Mouse (Mus musculus) gastrocnemius, adult 8-10 months (tissue): ENCODE data around the gene Dgki. TPM values are rescaled to one million over a fixed set of nuclear protein-coding genes. Genes with fewer than 3 reads are reported as not detected.

Experiments used
- DNase-seq, 2 experiments: peaks; one replicate each; pipeline ENCODE4 v3.0.0; 2022; ENCODE audit warnings: low spot score in 2 of 2
- total RNA-seq, 4 experiments: library from RNA; stranded (reverse); gene quantifications; 2 replicates each; pipeline ENCODE4 v1.2.4; 2022

Gene Dgki
- total RNA-seq, 4 experiments from 2014 or later, result 0.11 to 0.17 (median 0.16) TPM; not detected in 1

DNA sequence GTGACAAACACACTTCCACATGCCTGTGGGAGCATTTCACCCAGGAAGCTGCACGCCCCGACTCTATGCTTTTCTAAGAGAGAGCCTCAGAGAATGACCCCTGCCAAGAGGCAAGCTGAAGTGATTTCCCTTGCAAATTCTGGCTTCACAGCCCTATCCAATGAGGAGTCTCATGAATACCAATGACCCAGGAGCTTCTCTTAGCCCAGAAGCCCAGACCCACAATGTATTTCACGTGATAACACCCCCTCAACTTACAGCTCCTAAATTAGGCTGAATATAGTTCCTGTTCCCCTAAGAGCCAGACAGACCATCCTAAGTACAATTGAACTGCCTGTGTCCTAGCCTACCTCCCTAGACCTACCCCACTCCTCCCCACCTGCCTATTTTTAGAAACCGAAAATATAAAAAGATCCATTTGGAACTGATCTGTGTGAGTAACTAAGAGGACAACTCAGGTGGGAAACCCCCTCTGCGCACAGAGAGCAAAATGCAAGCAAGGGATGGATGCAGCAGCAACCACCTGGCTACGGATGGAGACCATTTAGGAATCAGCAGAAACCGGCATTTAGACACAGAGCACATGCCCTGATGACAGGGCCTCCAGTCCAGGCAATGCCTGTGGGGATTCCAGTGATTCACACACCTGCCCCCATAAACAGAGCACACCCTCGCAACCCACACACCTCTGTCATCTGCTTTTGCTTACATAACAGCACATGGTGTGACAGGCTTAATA is 2.1 kb downstream of the Dgki start:
- DNase-seq, result no peak

DNA sequence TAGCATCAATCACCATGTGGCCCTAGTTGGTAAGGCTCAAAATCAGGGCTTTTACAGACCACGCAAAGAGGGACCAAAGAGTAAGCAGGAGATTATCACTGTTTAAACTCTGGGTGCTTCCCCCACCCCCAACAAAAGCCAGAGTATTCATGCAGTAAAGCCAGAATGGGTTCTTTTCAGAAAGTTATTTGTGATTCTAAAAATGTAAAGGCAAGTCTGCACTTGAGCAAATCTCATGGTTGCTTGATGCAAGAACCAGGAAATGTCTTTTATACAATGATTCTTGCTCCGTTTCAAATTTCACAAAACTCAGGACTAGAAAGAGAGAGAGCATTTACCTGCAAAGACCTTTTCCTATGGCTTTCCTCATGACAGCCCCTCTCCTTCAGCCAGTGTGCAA is 7.9 kb downstream of the Dgki start:
- DNase-seq, result no peak

DNA sequence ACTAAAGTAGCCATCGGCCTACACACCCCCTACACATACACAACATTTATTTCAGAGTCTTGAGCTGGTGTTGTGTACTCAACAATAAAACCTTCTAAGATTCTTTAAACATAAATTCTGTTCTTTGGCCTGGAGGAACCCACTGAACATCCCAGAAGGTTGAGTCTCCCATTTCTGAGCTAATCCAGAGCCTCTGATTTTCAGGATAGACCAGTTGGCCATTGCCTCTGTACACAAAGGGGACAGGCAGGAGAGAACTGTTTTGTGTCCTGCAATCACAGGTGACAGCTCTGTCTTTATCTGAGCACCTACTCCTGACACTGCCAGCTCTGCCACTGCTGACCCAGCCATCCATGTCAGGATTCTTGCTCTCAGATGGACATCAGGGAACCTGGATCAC is 8.8 kb downstream of the Dgki start:
- no peak for DNase-seq

DNA sequence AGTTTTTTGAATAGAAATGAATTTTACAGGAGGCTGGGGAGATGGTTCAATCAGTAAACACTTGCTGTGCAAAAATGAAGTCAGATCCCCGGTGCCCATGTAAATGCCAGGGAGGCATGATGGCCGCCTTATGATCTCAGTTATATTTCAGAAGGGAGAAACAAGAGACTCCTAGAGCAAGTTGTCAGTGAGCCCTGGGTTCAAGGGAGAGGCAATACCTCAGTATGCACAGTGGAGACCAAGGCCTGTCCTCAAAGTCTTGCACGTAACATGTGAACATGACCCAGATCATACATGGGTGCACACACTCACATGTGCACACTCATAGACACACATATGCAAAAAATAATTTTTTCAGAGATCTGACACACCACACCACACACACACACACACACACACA is 9.3 kb downstream of the Dgki start:
- no peak for DNase-seq

DNA sequence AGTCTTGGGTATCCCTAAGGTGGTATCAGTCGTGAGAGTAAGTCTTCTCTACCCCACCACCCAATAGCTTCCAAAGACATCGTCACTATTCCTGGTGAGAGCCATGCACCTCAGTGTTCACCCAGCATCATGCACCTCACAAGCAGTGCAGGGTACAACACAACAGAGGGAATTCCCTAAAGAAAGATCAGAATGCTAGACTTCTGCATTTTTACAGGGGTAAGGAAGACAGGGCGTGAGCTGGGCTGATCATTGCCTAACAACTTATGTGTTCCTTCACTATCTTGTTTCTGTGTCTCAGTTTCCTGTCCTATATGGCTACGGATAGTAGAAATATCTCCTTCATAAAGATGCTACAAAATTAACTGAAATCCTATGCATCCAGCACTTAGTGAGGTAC is 13.8 kb downstream of the Dgki start:
- DNase-seq, result no peak

DNA sequence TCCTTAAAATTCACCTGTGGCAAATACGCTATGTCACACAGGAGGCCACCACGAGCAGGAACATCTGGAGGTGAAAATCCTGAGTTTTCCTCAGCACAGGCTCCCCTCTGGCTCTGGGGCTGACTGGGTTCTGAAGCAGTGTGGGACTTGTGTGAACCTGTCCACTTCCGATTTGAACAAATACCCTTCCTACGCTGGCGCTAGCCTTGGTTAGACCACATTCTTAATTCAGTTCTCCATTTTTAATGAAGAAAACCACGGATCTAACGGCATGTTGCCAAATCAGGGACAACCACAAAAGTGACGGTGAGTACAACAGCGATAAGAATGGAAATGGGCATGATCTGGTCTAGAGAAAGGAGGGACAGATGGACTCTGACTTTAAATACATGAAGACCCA is 15.1 kb downstream of the Dgki start:
- DNase-seq, result no peak

DNA sequence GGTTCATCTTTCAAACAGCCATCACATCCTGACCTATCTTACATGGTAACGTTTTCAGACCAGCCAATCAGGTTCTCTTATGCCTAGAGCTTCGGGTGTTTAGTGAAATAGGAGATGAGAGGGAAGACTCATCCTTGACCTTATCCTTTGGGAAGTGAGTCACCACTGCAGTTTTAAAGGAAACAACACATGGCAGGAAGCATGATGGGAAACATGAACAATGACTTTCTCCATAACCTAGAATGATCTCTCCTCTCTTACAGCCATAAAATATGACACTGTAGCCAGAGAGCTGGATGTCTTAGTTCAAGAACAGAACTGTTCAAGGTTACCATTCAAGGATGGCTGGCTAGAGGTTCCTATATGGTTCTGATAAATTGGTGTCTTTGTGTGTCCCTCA is 16.6 kb downstream of the Dgki start:
- DNase-seq, result no peak

DNA sequence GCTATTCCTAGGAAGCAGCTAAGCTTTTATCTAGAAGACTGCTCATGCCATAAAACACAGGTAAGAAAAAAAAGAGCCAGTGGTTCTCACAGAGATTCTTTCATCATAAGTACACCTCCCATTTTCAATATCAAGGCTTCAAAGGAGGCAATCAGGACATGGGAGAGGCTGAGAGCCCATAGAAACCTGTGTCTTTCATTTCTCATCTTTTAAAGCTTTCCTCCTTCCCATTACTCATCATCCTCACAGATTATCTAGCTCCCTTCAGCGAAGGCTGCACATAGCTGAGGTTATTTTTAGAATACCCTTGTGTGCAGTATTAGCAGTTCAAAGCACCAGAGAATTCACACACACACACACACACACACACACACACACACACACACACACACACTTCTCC is 17.3 kb downstream of the Dgki start:
- DNase-seq, result no peak

DNA sequence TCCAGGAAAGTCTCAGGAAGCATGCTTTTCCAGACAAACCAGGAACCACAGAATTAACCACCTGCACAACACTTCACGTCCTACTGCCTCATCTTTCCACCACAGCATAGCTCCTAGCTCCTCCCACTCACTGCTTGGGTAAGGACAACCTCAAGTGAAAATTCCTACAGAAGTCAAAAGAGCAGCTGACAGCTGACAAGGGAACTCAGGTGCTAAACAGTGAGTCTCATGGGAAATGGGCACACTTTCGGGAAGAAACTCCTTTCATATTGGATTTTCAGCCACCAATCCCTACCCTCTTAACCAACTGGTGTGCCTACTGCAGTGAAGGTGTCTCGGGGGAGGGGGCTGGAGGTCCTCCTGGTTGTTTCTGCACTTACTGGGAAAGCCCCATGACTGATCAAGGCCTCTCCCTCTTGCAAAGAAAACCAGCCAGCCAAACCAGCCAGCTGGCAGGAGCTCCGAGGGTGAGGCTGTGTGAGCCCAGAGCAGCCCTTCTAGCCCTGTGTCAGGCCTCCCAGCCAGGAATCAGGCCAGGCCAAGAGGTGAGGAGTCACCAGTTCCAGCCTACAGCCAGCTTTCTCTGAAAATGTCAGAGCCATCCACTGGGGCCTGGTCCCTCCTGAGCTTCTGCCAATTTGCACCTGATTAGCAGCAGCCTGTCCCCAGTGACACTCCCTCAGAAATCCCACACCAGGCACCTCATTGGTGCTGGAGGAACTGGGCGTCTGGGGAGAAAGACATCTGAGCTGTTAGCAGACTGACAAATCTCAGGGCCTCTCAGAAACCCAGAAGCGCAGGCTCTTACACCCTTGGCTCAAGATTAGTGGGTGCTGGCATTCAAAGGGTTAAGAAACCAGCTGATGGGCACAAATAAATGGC is 22.9 kb downstream of the Dgki start:
- DNase-seq, result peak; percentile 40 to 79

DNA sequence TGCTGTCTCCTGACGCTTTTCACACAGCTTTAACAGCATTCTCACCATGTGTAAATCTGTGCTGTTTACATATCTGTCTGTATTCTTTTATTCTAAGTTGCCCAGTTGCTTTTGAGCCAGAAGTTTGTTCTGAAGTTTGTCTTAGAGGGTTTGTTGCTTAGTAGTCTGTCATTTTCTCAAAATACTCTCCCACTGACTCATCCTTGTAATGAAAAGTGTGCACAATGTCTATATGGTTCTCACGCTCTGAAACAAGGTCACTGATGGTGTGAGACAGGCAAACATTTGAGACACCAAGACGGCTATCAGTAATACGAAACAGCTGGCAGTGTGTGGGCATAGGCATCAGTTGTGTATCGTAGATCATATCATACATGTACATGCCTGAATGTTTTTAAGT is 23.8 kb downstream of the Dgki start:
- no peak for DNase-seq

DNA sequence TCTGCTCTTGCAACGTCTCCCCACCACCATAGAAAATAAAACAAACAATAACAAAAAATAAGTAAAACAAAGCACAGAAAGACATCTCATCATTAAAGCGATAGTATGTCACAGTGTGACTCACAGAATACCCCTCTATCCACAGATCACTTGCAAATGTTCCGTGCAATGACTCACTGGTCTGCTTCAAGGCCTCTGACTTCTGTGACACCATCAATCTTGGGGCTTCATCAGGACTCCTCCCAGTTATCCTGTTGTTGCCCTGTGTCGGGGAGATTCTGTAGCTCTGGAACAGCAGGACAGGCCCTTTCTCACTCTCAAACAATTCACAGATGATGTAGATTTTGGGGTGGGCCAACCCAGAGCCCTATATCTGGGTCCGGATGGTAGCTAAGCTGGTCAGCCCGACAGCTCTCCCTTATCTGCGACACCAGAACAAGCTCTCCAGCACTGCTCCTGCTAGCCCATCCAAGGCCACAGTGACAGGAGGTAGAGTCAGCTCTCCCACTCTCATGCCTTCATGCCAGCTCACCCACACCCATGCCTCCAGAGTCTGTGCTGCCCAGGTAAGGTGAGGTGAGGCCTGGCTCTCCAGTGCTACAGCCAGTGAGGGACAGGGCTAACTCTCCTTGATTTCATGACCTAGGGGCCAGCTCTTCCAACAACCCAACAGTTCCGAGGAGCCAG is 28.9 kb downstream of the Dgki start:
- no peak for DNase-seq

DNA sequence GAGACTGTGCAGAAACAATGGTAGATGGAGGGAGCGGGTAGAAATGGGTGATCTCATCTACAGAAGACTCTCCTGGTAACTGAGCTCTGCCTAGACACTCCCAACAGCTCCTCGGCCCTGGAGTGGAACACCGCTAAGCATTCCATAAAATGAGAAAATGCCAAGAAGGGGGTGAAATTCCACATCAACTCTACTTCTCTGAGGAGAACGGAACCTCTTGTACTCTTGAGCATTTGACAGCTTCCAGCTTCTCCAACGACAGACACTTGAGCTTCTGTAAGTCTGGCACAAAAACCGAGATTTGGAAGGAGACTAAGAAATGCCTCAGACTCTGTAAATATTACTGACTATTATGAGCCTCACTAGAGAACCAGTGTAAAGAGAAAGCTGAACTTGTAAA is 31.4 kb downstream of the Dgki start:
- DNase-seq, result no peak

DNA sequence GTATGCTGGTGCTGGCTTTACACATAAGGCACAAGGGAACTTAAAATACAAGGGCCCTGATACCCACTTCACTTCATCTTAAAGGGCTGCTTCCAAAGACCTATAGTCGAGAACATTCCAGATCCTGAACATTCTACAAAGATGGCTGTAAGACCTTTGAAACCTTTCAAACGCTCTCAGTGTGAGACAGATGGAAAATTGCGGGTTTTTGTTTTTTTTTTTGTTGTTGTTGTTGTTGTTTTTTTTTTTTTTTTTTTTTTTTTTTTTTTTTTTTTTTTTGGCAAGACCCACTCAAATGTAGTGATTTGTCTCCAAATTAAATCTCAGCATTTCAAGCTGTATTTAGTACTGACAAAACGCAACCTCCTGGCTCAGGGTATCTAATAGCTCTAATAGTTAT is 32.0 kb downstream of the Dgki start:
- DNase-seq, result no peak

DNA sequence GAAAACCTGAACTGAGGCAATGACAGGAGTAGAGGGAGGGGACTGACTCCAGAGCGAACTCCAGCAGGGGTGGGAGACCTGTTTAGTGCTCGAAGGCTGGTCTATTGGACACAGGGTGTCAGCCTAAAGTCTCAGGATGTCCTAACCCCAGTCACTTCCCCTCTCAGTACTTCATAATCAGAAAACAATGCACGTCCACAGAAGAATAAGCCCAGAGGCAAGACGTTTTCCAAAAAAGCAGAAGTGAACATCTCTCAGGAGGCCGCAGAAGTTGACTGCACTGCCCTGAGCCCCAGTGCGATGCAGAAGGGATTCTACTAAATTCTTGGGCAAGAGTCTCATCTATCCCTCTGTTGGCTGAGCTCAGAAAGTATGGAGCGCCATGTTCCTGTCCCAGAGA is 37.5 kb downstream of the Dgki start:
- DNase-seq, result no peak

DNA sequence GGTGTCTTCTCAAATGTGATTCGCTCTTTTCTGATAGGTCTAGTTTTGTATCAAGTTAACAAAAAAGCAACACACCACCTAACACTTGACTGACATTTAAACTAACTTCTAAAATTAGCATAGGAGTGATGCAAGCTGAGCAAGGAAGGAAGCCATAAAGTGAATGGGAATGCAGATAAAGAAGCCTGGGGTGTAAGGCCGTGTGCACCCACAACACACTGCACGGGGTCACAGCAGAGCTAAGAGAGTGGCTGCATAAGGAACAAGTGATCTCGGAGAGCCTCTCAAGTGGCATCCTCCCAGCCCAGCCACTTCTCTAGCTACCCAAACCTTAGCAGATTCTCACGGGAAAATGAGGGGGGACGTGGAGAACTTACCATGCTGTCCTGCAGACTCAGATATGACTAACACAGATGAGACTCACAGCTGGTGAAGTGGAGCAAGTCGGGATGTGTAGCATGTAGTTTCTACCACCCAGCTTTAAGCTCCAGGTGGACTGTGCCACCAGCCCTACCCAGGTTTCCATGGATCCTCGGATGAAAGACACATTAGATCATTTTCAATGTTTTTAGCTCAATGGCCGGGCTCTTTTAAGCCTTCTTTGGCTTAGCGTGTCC is 38.6 kb downstream of the Dgki start:
- DNase-seq, result no peak

DNA sequence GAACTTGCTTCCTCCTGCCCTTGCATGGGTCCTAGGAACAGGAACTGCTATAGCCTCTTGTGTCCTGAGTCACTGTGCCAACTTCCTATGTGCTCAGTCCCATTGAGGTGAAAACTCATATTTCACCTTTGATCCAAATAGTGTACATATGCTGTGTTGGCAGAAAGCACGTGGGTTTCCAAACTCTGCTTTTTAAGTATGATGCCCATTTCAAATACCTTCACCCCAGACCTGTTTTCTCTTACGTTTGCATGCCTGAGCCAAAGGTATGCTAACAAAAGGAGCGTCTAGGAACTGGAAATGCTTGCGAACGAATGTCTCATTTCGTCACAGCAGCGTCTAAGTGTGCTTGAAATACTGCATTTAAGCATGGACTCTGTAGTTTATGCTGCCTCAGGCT is 41.3 kb downstream of the Dgki start:
- no peak for DNase-seq

DNA sequence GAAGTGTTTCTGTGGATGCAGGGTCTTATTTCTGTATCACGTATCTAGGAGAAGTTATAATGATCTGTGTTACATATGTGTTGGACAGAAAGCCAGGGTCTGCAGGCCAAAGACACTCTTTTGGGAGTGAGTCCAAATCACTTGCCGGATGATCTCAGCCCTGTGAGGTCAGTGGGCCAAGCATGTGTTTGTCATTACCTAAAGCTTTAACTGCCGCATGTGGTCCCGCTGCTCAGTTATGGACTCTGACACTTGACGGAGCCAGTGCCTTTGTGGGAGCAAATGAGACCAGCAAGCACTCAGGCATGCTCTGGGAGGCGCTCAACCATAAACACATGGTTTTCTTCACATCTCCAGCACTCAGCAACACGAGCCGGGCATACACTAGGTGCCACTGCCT is 45.8 kb downstream of the Dgki start:
- DNase-seq, result peak; percentile 13 to 19

DNA sequence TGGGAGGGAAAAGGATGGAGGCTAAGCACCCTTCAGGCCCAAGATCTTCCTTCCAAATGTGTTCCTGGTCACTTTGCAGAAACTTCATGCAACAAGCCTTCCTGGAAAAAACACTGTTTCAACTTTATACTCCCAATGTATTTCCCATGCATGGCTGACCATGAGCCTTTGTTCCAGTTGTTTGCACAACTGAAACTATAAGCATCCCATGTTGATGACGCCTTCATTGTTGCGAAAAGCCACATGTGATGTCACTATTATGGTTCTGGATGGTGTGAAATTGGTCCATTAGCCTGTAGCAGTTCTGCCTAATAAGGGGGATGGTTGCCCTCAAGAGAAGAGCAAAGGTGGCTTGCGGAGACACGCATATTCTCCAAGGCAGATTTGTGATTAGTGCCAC is 47.4 kb downstream of the Dgki start:
- no peak for DNase-seq

DNA sequence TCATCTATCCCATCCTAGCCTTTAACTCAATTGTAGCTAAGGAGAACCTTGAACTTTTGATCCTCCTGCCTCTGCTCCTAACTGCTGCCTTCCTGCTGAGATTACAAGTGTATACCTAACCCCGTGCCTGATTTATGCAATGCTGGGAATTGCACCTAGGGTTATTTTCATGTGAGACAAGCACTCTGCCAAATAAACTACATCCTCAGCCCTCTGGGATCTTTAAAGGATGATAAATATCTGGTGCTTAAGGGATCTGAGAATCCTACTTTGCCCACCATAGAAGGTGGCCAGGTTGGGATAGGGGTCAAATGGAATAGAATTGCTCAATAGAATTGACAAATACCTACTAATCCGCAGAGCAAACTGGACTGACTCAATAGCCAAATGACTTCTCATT is 49.3 kb downstream of the Dgki start:
- no peak for DNase-seq

DNA sequence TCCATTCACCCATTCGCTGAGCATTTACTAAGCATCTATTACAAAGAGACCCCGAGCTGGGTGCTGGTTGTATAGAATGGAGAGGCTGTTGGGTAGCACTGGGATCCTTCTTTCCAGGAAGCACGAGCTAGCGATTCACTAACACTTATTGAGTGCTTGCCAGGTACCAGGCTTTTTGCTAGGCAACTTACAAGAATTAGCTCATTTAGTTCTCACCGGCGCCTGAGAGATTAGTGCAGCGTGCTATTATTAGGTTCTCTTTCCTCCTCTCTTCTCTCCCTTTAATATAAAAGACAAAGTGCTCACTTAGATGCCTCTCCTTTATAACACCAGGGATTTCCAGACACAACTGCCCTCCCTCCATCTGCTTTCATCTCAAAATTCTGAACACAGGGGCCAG is 54.2 kb downstream of the Dgki start:
- no peak for DNase-seq

DNA sequence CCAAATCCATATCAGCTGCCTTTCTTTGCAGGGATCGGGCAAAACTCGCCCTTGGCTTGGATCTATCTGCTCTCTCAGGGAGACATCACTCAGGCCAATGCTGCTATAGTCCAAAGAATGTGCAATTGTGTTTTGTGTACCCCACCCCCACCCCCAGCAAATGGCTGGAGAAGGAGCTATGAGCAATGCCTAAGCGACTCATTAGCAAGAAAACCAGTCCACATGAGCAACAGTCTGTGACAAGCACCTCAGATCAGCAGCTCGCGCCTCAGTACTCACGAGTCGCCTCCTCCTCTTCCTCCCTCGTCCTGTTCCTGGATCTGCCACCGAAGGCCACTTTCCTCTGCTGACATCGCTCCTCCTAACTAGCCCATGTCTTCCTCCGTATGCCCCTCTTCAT is 55.9 kb downstream of the Dgki start:
- DNase-seq, result no peak

DNA sequence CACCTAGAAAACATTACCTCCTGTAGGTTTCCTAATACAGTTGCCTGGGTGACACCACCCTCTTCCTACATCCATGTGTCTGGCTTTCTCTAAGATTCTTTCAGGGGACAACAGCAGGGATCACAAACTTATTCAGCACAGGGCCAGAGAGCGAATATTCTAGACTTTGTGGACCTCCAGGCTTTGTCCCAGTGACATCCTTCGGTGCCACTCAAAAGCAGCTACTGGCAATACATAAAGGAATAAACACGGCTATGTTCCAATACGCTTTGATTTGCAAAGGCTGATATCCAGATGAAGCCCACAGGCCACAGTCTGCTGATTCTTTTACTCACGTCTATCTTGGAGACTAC is 57.2 kb downstream of the Dgki start:
- no peak for DNase-seq
